Mouse (Mus musculus) stomach, embryonic 14.5 days (tissue): Measurements from ENCODE around the gene Gm49369. TPM values are rescaled to one million over a fixed set of nuclear protein-coding genes. Genes with fewer than 3 reads are reported as not detected.
A peak's percentile ranks its signal among the peaks of the same experiment; 100 is the strongest.

ENCODE experiments used
- ATAC-seq: fragments of 200-750 bp; cut with Nextera tagmentation; 2 replicates; pipeline ENCODE4 v1.8.0; 2017; ENCODE audit warnings: low read depth, moderate TSS enrichment; ENCODE audit not compliant: insufficient number of reproducible peaks, insufficient read depth, low FRiP score
- H3K27ac ChIP-seq: fragments of 300-500 bp; sonication (generic); 2 replicates; pipeline ENCODE4 v1.5.1; 2014; ENCODE audit warnings: mild to moderate bottlenecking, low read length, moderate library complexity, mixed read lengths
- H3K27me3 ChIP-seq: fragments of 300-500 bp; sonication (generic); 2 replicates; pipeline ENCODE4 v1.6.1; 2014; ENCODE audit warnings: low read length, control low read depth, mixed read lengths; ENCODE audit not compliant: control insufficient read depth, insufficient read depth
- H3K36me3 ChIP-seq: fragments of 300-500 bp; sonication (generic); 2 replicates; pipeline ENCODE4 v1.6.1; 2014; ENCODE audit warnings: mild to moderate bottlenecking, control low read depth, low read length, moderate library complexity, mixed read lengths; ENCODE audit not compliant: control insufficient read depth, insufficient read depth
- H3K4me1 ChIP-seq: fragments of 300-500 bp; sonication (generic); 2 replicates; pipeline ENCODE4 v1.6.1; 2014; ENCODE audit warnings: low read length, control low read depth, mixed read lengths; ENCODE audit not compliant: control insufficient read depth, insufficient read depth
- H3K4me2 ChIP-seq: fragments of 300-500 bp; sonication (generic); replicated peaks from 2 replicates; pipeline ENCODE4 v1.6.1; 2014; ENCODE audit warnings: low read depth, low read length, control low read depth
- H3K4me3 ChIP-seq: fragments of 300-500 bp; sonication (generic); 2 replicates; pipeline ENCODE4 v1.5.1; 2014; ENCODE audit warnings: low read depth, low read length, control low read depth
- H3K9ac ChIP-seq: fragments of 300-500 bp; sonication (generic); replicated peaks from 2 replicates; pipeline ENCODE4 v1.6.1; 2014; ENCODE audit warnings: low read depth, mild to moderate bottlenecking, control low read depth, low read length, moderate library complexity, mixed read lengths
- H3K9me3 ChIP-seq: fragments of 300-500 bp; sonication (generic); 2 replicates; pipeline ENCODE4 v1.6.1; 2016; ENCODE audit warnings: low read depth, low read length, control low read depth; ENCODE audit not compliant: control insufficient read depth
- WGBS: fragments of 180-500 bp; shearing (Covaris S2); extraction: QIAGEN DNeasy Blood & Tissue Kit; methylation state at CpG from one replicate; pipeline ENCODE4 v1.1.7; 2014; 5-methylcytosine and 5-hydroxymethylcytosine counted together
- polyA plus RNA-seq: library from polyadenylated mRNA; unstranded; fragments of >200 nt; fragmentation: Nextera tagmentation; extraction: Ambion mirVana; gene quantifications from 2 replicates; pipeline ENCODE4 v1.2.1, GENCODE M21; 2014

Gm49369 gene
- polyA plus RNA-seq, 1 experiment from 2014 or later, result not detected

- no peak overlapping the region for H3K9ac ChIP-seq
- H3K4me1 ChIP-seq, result peaks cover 11% of the 10 kb centered on the region
- H3K4me3 ChIP-seq, result no peak overlapping the region
- no peak overlapping the region for H3K4me2 ChIP-seq
- no peak overlapping the region for H3K27ac ChIP-seq
- ATAC-seq, result no peak
- no peaks in the 10 kb centered on the region for H3K9me3 ChIP-seq
- H3K27me3 ChIP-seq, result no peaks in the 10 kb centered on the region
- 70% methylated on average over 3 of the region's 3 CpGs for WGBS
- no peaks in the 10 kb centered on the region for H3K36me3 ChIP-seq
Measured at GRCm38 (mm10) chr7:142391108-142391507, 8.6 kb upstream of the Gm49369 start.

- peaks cover 15% of the 10 kb centered on the region for H3K4me1 ChIP-seq
- H3K36me3 ChIP-seq, result peaks cover 4% of the 10 kb centered on the region; the same call in 1 of the 2 replicates
- H3K4me3 ChIP-seq, result no peak overlapping the region
- WGBS, result 89% methylated on average over 3 of the region's 3 CpGs
- no peaks in the 10 kb centered on the region for H3K27me3 ChIP-seq
- H3K27ac ChIP-seq, result no peak overlapping the region
- no peak for ATAC-seq
- no peaks in the 10 kb centered on the region for H3K9me3 ChIP-seq
- no peak overlapping the region for H3K4me2 ChIP-seq
- H3K9ac ChIP-seq, result no peak overlapping the region
Measured at GRCm38 (mm10) chr7:142389961-142390650, 7.6 kb upstream of the Gm49369 start.

GRCm38 (mm10) chr7:142388740-142389139 is 6.3 kb upstream of the Gm49369 start:
- Histone ChIP-seq H3K4me2 (no peak overlapping the region), H3K9me3 (no peaks in the 10 kb centered on the region), H3K9ac (no peak overlapping the region), H3K27ac (no peak overlapping the region), H3K4me3 (no peak overlapping the region), H3K4me1 (peaks cover 15% of the 10 kb centered on the region), H3K36me3 (peaks cover 17% of the 10 kb centered on the region), H3K27me3 (no peaks in the 10 kb centered on the region)
- 97% methylated on average over 2 of the region's 2 CpGs for WGBS
- ATAC-seq, result no peak

GRCm38 (mm10) chr7:142388198-142388597 is 5.7 kb upstream of the Gm49369 start:
- 94% methylated on average over 1 of the region's 1 CpGs for WGBS
- Histone ChIP-seq H3K27me3 (no peaks in the 10 kb centered on the region), H3K9me3 (no peaks in the 10 kb centered on the region), H3K4me3 (peak overlapping the region; percentile 64), H3K9ac (no peak overlapping the region), H3K4me2 (peak overlapping the region; percentile 85), H3K27ac (peak overlapping the region; percentile 76), H3K4me1 (peaks cover 15% of the 10 kb centered on the region), H3K36me3 (peaks cover 21% of the 10 kb centered on the region)
- peak; percentile 2; the same call in 1 of the 2 replicates for ATAC-seq

- H3K4me3 ChIP-seq, result peak within 1 kb of the TSS; percentile 64
- H3K27me3 ChIP-seq, result no peaks in the 10 kb centered on the region
- H3K36me3 ChIP-seq, result peaks cover 27% of the 10 kb centered on the region
- H3K27ac ChIP-seq, result peak within 1 kb of the TSS; percentile 76
- H3K4me2 ChIP-seq, result peak within 1 kb of the TSS; percentile 85
- peaks cover 15% of the 10 kb centered on the region for H3K4me1 ChIP-seq
- peak; percentile 96 for ATAC-seq
- H3K9me3 ChIP-seq, result no peaks in the 10 kb centered on the region
- WGBS, result under 1% methylated on average over 55 of the region's 55 CpGs
- peak within 1 kb of the TSS; percentile 61 for H3K9ac ChIP-seq
Measured at GRCm38 (mm10) chr7:142387419-142388148, 5.1 kb upstream of the Gm49369 start, which contains the start of gene Ctsd. Gene Ctsd (minus strand): TSS chr7:142388038.

GRCm38 (mm10) chr7:142386621-142387201 is 4.2 kb upstream of the Gm49369 start:
- Histone ChIP-seq H3K9me3 (no peaks in the 10 kb centered on the region), H3K36me3 (peaks cover 35% of the 10 kb centered on the region), H3K4me3 (peak overlapping the region; percentile 64), H3K4me2 (peak overlapping the region; percentile 85), H3K4me1 (peaks cover 15% of the 10 kb centered on the region), H3K27me3 (no peaks in the 10 kb centered on the region), H3K9ac (peak overlapping the region; percentile 61), H3K27ac (no peak overlapping the region)
- WGBS, result 45% methylated on average over 6 of the region's 6 CpGs
- ATAC-seq, result no peak

- 95% methylated on average over 3 of the region's 3 CpGs for WGBS
- no peak for ATAC-seq
- peak overlapping the region; percentile 64; the same call in 1 of the 2 replicates for H3K4me3 ChIP-seq
- H3K9ac ChIP-seq, result no peak overlapping the region
- peaks cover 42% of the 10 kb centered on the region for H3K36me3 ChIP-seq
- no peaks in the 10 kb centered on the region for H3K27me3 ChIP-seq
- H3K9me3 ChIP-seq, result no peaks in the 10 kb centered on the region
- H3K27ac ChIP-seq, result no peak overlapping the region; the same call in 1 of the 2 replicates
- H3K4me2 ChIP-seq, result peak overlapping the region; percentile 85
- H3K4me1 ChIP-seq, result peaks cover 15% of the 10 kb centered on the region
Measured at GRCm38 (mm10) chr7:142385742-142386403, 3.4 kb upstream of the Gm49369 start.

- no peak overlapping the region for H3K9ac ChIP-seq
- WGBS, result 77% methylated on average over 10 of the region's 10 CpGs
- H3K9me3 ChIP-seq, result no peaks in the 10 kb centered on the region
- H3K27me3 ChIP-seq, result no peaks in the 10 kb centered on the region
- peaks cover 15% of the 10 kb centered on the region for H3K4me1 ChIP-seq
- H3K27ac ChIP-seq, result no peak overlapping the region
- H3K4me3 ChIP-seq, result no peak overlapping the region
- no peak overlapping the region for H3K4me2 ChIP-seq
- no peak for ATAC-seq
- peaks cover 57% of the 10 kb centered on the region for H3K36me3 ChIP-seq
Measured at GRCm38 (mm10) chr7:142384306-142384705, 1.8 kb upstream of the Gm49369 start.
